Mouse (Mus musculus) midbrain, embryonic 14.5 days (tissue): Measurements from ENCODE around the gene Bola2. TPM values are rescaled to one million over a fixed set of nuclear protein-coding genes. Genes with fewer than 3 reads are reported as not detected.

Experiments
- ATAC-seq: fragments of 200-750 bp; cut with Nextera tagmentation; 2 replicates; pipeline ENCODE4 v1.8.0; 2017; ENCODE audit warnings: moderate number of reproducible peaks, moderate library complexity; ENCODE audit not compliant: low FRiP score, low TSS enrichment
- DNase-seq: peaks from one replicate; pipeline ENCODE4 v3.0.0-alpha.2; 2015
- H3K27ac ChIP-seq: fragments of 300-500 bp; sonication (generic); replicated peaks from 2 replicates; pipeline ENCODE4 v1.5.1; 2014; ENCODE audit warnings: mild to moderate bottlenecking, low read depth, low read length, moderate library complexity
- H3K27me3 ChIP-seq: fragments of 300-500 bp; sonication (generic); 2 replicates; pipeline ENCODE4 v1.6.1; 2014; ENCODE audit warnings: low read length, control low read depth, mixed read lengths; ENCODE audit not compliant: control insufficient read depth, insufficient read depth
- H3K36me3 ChIP-seq: fragments of 300-500 bp; sonication (generic); 2 replicates; pipeline ENCODE4 v1.6.1; 2014; ENCODE audit warnings: low read length, control low read depth; ENCODE audit not compliant: control insufficient read depth, insufficient read depth
- H3K4me1 ChIP-seq: fragments of 300-500 bp; sonication (generic); 2 replicates; pipeline ENCODE4 v1.6.1; 2014; ENCODE audit warnings: mild to moderate bottlenecking, antibody characterized with exemption, low read length, control low read depth; ENCODE audit not compliant: control insufficient read depth, insufficient read depth
- H3K4me2 ChIP-seq: fragments of 300-500 bp; sonication (generic); 2 replicates; pipeline ENCODE4 v1.6.1; 2014; ENCODE audit warnings: mild to moderate bottlenecking, low read length, moderate library complexity
- H3K4me3 ChIP-seq: fragments of 300-500 bp; sonication (generic); replicated peaks from 2 replicates; pipeline ENCODE4 v1.5.1; 2014; ENCODE audit warnings: low read depth, low read length
- H3K9ac ChIP-seq: fragments of 300-500 bp; sonication (generic); replicated peaks from 2 replicates; pipeline ENCODE4 v1.6.1; 2014; ENCODE audit warnings: mild to moderate bottlenecking, low read length, moderate library complexity
- H3K9me3 ChIP-seq: fragments of 300-500 bp; sonication (generic); 2 replicates; pipeline ENCODE4 v1.6.1; 2016; ENCODE audit warnings: low read length, control low read depth, mixed read lengths; ENCODE audit not compliant: control insufficient read depth
- WGBS: fragments of 180-500 bp; shearing (Covaris S2); extraction: QIAGEN DNeasy Blood & Tissue Kit; methylation state at CpG from one replicate; pipeline ENCODE4 v1.1.7; 2014; 5-methylcytosine and 5-hydroxymethylcytosine counted together
- polyA plus RNA-seq: library from polyadenylated mRNA; unstranded; fragments of >200 nt; fragmentation: Nextera tagmentation; extraction: Ambion mirVana; gene quantifications from 2 replicates; pipeline ENCODE4 v1.2.1, GENCODE M21; 2014

The Bola2 gene
- polyA plus RNA-seq: 128 and 164 TPM in 2 replicates

DNA sequence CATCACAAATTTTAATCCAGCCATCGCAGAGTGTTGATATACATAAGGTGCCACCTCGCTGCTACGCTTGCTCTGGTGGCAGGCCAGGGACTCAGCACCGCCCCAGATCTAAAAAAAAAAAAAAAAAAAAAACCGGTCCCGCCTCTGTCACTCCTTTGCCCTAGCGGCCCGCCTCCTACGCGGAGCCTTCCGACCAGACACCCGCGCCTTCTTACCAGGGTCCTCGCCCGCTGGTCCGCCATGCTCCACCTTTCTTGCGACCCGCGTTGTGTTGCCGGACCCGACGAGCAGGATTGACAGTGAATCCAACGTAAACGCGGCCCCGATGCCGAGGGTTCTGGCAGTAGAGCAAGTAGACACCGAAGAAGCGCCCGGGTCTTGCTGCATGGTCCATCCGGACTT, at the start of gene Bola2:
Gene Bola2, plus strand, starts transcription at position 192 of the 402 bp plus-strand sequence.
- Histone ChIP-seq H3K4me2 (peak within 1 kb of the TSS; percentile 89), H3K9ac (peak within 1 kb of the TSS; percentile 72), H3K27me3 (no peaks in the 10 kb centered on the region), H3K9me3 (no peaks in the 10 kb centered on the region), H3K4me3 (peak within 1 kb of the TSS; percentile 67), H3K36me3 (peaks cover 47% of the 10 kb centered on the region), H3K27ac (peak within 1 kb of the TSS; percentile 93), H3K4me1 (peaks cover 18% of the 10 kb centered on the region)
- DNase-seq: peak; percentile 67
- under 1% methylated on average over 31 of the region's 31 CpGs for WGBS
- peak; percentile 55 for ATAC-seq

DNA sequence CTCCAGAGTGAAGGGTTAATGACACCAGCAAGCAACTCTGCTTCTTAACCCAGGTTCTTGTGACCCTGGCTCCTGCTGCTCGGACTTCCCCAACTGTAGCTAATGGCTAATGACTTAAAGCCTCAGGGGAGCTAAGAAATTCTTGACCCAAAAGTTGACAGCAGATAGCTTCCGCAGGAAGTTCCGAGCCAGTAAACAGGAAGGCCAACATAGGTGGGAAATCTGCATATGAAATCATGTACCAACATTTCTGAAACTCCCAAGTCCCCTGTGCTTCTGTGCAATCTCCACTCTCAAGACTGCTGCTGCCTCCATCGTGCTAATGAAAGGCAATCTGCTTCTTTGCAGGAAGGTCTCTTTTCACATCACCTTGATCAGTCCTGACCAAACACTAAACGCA, 49.5 kb upstream of the Bola2 start:
- Histone ChIP-seq H3K27me3 (no peaks in the 10 kb centered on the region), H3K27ac (no peak overlapping the region), H3K36me3 (no peaks in the 10 kb centered on the region), H3K4me2 (no peak overlapping the region), H3K9me3 (no peaks in the 10 kb centered on the region), H3K4me3 (no peak overlapping the region), H3K9ac (no peak overlapping the region), H3K4me1 (peaks cover 5% of the 10 kb centered on the region; the same call in 1 of the 2 replicates)
- DNase-seq: no peak
- ATAC-seq: no peak
- 77% methylated on average over 5 of the region's 5 CpGs for WGBS

DNA sequence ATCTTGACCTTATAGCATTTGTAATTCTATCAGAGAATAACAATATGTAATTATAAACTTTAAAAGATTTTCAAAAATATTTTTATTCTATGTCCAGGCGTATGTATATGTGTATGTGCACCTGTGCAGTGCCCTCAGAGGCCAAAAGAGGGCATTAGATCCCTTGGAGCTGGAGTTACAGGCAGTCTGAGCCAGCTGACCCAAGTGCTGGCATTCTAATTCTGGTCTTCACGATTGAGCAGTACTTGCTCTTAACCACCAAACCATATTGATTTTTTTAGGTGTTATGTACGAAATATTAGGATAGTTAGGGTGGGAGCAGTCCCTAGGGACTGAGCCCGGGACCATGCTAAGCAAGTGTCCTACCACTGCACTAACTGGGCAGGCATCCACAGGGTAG, 46.7 kb upstream of the Bola2 start:
- ATAC-seq (no peak), DNase-seq (peak; percentile 15)
- peaks cover 5% of the 10 kb centered on the region; the same call in 1 of the 2 replicates for H3K4me1 ChIP-seq
- H3K9me3 ChIP-seq: no peaks in the 10 kb centered on the region
- H3K4me3 ChIP-seq: peak overlapping the region; percentile 62
- peak overlapping the region; percentile 68; the same call in 1 of the 2 replicates for H3K9ac ChIP-seq
- H3K27ac ChIP-seq: no peak overlapping the region; the same call in 1 of the 2 replicates
- WGBS: 84% methylated on average over 4 of the region's 4 CpGs
- H3K27me3 ChIP-seq: no peaks in the 10 kb centered on the region
- H3K36me3 ChIP-seq: no peaks in the 10 kb centered on the region
- peak overlapping the region; percentile 74 for H3K4me2 ChIP-seq

DNA sequence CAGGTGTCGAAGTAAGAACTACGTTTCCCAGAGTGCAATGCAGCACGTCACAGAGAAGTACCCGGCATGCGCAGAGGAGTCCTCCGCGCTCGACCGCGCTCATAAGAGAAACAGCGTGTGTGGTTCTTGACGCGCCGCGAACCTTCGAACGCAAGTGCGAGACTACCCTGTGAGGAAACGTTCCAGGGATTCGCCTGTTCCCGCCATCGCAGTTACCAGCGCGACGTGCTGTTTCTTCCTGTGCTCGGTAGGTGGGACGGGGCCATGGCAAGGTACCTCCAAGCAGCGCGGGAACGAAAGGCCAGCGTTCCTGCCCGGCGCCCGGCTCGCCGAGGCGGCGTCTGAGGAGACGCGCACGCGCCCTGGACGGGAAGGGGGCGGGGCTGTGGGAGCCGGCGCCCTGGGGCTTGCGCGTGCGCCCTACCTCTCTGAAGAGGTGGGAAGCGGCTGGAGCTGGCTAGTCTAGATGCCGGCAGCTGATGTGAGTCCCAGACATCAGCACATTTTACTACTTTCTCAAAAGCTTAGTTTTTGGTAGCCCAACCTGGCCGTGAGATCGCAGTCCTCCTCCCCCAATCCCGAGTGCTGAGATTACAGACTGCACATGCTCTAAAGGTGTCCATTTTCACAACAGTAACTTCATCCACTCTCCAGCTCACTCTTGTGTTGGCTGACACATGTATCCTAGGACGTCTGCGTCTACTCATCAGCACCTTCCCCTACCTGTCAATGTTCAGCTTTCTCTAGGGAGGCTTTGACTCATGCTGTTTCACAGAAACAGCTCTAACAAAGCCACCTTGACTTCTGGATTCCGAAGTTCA, 45.8 kb upstream of the Bola2 start, which contains the start of gene Sgf29:
Gene Sgf29, plus strand, starts transcription at position 79 of the 821 bp plus-strand sequence.
- H3K4me1 ChIP-seq: peaks cover 5% of the 10 kb centered on the region; the same call in 1 of the 2 replicates
- peak within 1 kb of the TSS; percentile 74 for H3K4me2 ChIP-seq
- peak within 1 kb of the TSS; percentile 93 for H3K27ac ChIP-seq
- peak within 1 kb of the TSS; percentile 62 for H3K4me3 ChIP-seq
- no peaks in the 10 kb centered on the region for H3K9me3 ChIP-seq
- H3K36me3 ChIP-seq: no peaks in the 10 kb centered on the region
- peak within 1 kb of the TSS; percentile 68 for H3K9ac ChIP-seq
- WGBS: 1% methylated on average over 57 of the region's 57 CpGs
- ATAC-seq (peak; percentile 98), DNase-seq (peak; percentile 97)
- H3K27me3 ChIP-seq: no peaks in the 10 kb centered on the region

DNA sequence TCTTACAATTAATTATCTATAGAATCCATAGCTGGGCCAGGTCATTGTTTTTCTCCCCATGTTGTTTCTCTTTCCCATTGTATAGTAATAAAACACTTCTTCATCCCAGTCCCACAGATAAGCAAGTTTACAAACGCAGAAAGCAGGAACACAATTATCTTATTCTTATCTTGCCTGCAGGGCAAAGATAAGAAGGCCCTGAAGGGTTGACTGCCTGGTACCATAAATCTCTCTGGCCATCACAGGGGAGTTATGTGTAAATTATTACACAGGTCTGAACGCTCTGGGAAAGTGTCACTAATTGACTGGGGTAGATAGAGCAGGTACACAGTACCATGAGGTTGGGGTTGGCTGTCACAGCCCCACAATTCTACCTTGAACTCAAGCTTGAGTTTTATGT, 44.3 kb upstream of the Bola2 start:
- peaks cover 5% of the 10 kb centered on the region; the same call in 1 of the 2 replicates for H3K4me1 ChIP-seq
- DNase-seq (no peak), ATAC-seq (no peak)
- no peak overlapping the region for H3K27ac ChIP-seq
- 80% methylated on average over 2 of the region's 2 CpGs for WGBS
- no peaks in the 10 kb centered on the region for H3K36me3 ChIP-seq
- H3K4me2 ChIP-seq: no peak overlapping the region
- H3K9ac ChIP-seq: no peak overlapping the region
- no peak overlapping the region for H3K4me3 ChIP-seq
- H3K9me3 ChIP-seq: no peaks in the 10 kb centered on the region
- H3K27me3 ChIP-seq: no peaks in the 10 kb centered on the region

DNA sequence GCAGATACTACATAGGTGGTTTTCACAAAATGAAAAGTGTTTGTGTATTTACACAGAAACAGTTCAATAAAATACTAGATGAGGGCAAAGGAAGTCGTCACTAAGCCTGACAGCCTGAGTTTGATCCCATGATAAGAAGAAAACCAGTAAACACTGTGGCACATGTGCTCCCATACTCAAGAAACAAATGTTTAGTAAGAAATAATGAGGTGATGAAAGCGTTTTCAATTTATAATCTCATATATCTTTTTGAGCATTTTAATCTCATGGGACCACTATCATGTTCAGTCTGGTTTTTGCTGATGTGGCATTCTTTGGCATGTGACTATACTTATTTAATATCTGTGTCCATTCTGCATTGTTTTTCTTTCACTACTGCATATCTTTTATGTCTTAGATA, 41.2 kb upstream of the Bola2 start:
- WGBS: 89% methylated on average over 2 of the region's 2 CpGs

DNA sequence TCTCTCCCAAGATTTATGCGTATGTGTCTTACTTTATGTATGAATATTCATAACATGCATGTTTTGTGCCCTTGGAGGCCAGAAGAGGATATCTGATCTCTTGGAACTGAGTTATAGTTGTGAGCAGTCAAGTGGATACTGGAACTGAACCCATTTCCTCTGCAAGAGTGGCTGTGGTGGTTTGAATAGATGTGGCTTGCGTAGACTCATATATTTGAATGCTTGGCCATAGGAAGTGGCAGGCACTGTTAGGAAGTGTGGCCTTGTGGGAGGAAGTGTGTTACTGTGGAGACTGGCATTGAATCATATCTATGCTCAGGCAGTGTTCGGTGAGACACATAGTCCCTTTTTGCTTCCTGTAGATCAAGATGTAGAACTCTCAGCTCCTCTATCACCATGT, 39.5 kb upstream of the Bola2 start:
- no peak for DNase-seq
- Histone ChIP-seq H3K4me1 (no peaks in the 10 kb centered on the region), H3K27me3 (no peaks in the 10 kb centered on the region), H3K4me2 (no peak overlapping the region), H3K4me3 (no peak overlapping the region), H3K9me3 (no peaks in the 10 kb centered on the region), H3K9ac (no peak overlapping the region), H3K36me3 (no peaks in the 10 kb centered on the region), H3K27ac (no peak overlapping the region)
- ATAC-seq: no peak
- WGBS: 94% methylated on average over 3 of the region's 3 CpGs

More for the DNA sequence above, 41.2 kb upstream of the Bola2 start:
- H3K36me3 ChIP-seq: no peaks in the 10 kb centered on the region
- no peaks in the 10 kb centered on the region for H3K27me3 ChIP-seq
- H3K9me3 ChIP-seq: no peaks in the 10 kb centered on the region
- peaks cover 5% of the 10 kb centered on the region; the same call in 1 of the 2 replicates for H3K4me1 ChIP-seq
- H3K27ac ChIP-seq: no peak overlapping the region
- no peak overlapping the region for H3K4me3 ChIP-seq
- no peak overlapping the region for H3K4me2 ChIP-seq
- DNase-seq: no peak
- no peak overlapping the region for H3K9ac ChIP-seq
- ATAC-seq: no peak

DNA sequence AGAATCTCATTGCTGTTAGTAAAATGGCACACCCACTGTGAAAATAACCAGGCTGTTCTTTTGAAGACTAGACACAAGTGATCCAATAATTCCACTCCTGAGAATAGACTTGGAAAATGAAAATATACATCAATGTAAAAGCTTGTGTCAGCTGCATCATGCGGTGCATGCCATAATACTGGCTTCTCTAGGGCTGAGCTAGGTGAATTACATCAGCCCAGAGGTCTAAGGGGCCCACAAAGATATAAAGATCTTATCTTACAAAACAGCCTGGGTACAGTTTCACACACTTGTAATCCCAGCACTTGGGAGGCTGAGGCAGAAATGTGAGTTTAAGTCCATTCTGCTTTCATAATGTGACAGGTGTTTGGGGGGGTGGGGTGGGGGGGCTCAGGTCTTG, 37.7 kb upstream of the Bola2 start:
- Histone ChIP-seq H3K4me1 (no peaks in the 10 kb centered on the region), H3K4me2 (no peak overlapping the region), H3K36me3 (peaks cover 3% of the 10 kb centered on the region; the same call in 1 of the 2 replicates), H3K27ac (no peak overlapping the region), H3K9me3 (no peaks in the 10 kb centered on the region), H3K27me3 (no peaks in the 10 kb centered on the region), H3K9ac (no peak overlapping the region), H3K4me3 (no peak overlapping the region)
- DNase-seq (no peak), ATAC-seq (no peak)
- 100% methylated on average over 1 of the region's 1 CpGs for WGBS

DNA sequence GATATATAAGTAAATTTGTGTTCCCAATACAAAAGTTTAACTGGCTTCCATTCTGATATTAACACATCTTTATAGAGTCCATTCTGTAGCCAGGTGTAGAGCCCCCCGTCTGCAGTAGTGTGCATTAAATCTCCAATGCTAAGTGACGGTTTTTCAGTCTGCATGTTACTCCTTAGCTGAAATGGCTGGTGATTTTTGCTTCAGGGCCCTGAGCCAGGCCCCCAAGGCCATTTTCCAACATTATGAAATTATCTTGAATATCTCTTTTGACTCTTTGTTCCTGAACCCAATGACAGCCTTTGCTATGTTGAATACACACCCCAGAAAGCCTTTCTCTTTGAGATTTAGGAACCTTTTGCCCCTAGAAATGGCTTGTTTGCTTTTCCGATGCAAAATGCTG, 35.4 kb upstream of the Bola2 start:
- Histone ChIP-seq H3K4me1 (no peaks in the 10 kb centered on the region), H3K4me2 (no peak overlapping the region), H3K27me3 (no peaks in the 10 kb centered on the region), H3K27ac (no peak overlapping the region), H3K9me3 (no peaks in the 10 kb centered on the region), H3K9ac (no peak overlapping the region), H3K4me3 (no peak overlapping the region), H3K36me3 (peaks cover 20% of the 10 kb centered on the region)
- DNase-seq (no peak), ATAC-seq (no peak)
- WGBS: 87% methylated on average over 3 of the region's 3 CpGs
